Mouse (Mus musculus) CD4-positive helper T cell, adult 2 months (primary cell): Measurements from ENCODE around the gene Relt.

Experiments used
- DNase-seq: peaks from one replicate; pipeline ENCODE4 v3.0.0-alpha.2; 2012; ENCODE audit warnings: low read depth, missing footprints, low spot score

Relt gene

GRCm38 (mm10) chr7:100798810-100799209 is 64.4 kb downstream of the Relt start:
- peak; percentile 31 for DNase-seq
